Mouse (Mus musculus): ENCODE measurements around the gene Bicd1. TPM values are rescaled to one million over a fixed set of nuclear protein-coding genes. Genes with fewer than 3 reads are reported as not detected.

The Bicd1 gene
- polyA plus RNA-seq, 1 experiment = 0.78 TPM

DNA sequence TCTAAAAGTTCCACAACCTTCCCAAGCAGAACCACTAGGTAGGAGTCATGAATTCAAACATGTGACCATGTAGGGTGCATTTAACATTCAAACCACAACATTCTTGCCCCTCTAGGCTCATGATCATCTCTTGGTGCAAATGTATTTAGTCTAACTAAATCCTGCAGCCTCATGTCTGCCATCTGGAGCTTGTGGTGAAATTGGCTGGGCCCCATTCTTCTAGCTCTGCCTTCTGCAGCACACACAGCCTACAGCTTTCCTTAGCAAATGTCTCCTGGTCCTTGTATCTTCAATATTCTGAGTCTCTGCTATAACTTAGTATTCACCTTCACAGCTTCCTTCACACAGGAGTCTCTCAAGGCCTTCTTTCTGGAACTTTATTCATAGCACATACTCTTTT, 87.2 kb downstream of the Bicd1 start:
- H3K36me3 ChIP-seq (ENCODE audit: control insufficient read depth, insufficient read depth, low read length) = no peaks in the 10 kb centered on the region
- no peaks in the 10 kb centered on the region for H3K4me1 ChIP-seq (replicated peaks; ENCODE audit: control insufficient read depth, insufficient read depth, low read length)
- DNase-seq = no peak

DNA sequence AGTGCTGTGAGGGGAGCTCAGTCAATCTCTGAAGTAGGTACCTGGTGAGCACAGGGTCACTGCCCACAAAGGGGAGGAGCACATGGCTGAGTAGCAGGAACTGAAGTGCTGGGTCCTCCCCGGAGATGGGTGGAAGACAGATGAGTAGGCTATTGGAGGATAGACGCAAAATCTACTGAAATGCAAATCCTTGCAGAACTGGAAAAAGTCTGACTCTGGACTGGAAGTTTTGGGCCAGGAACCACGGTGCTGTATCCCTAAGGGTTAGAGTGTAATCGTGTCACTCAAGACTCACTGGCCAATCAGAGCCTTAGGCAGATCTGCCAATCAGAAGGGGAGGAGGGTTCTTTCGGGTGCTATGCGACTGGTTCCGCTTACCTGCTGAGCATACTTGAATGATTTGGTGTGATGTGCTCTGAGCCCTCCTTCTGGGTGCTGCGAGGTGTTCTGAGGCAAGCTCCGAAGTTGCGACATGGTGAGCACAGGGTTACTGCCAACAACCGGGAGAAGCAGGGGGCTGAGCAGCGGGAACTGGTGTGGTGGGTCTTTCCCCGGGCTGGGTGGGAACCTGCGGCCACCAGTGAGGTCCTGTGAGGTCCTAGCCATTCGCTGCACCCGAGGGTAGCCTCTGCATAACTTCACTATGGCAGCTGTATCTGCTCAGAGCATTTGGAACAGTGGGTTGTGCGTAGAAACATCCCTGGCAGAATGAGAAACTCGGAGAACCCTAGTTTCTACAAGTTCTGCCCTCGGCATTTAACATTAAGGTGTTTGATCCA, 157.2 kb downstream of the Bicd1 start:
- no peak overlapping the region for H3K27ac ChIP-seq (ENCODE audit: control insufficient read depth, insufficient read depth, low read length)
- H3K27me3 ChIP-seq (ENCODE audit: control insufficient read depth, insufficient read depth, low read length) = no peaks in the 10 kb centered on the region
- H3K4me3 ChIP-seq (ENCODE audit: control insufficient read depth, insufficient read depth, low read length) = peak overlapping the region; percentile 28
- H3K36me3 ChIP-seq (ENCODE audit: control insufficient read depth, insufficient read depth, low read length) = no peaks in the 10 kb centered on the region
- peak; percentile 35 for DNase-seq
- no peak for TF ChIP-seq CTCF (IDR thresholded peaks at IDR 0.05; ENCODE audit: borderline replicate concordance, control insufficient read depth, extremely low read depth, insufficient read depth, low read length, poor library complexity)
- TF ChIP-seq POLR2A (IDR thresholded peaks at IDR 0.05; ENCODE audit: control insufficient read depth, extremely low read depth, insufficient read depth, low read length, poor library complexity) = no peak
- H3K4me1 ChIP-seq (replicated peaks; ENCODE audit: control insufficient read depth, insufficient read depth, low read length) = peaks cover 4% of the 10 kb centered on the region; the same call in 1 of the 2 replicates
- 4% methylated on average over 19 of the region's 19 CpGs for WGBS

More for the DNA sequence above, 87.2 kb downstream of the Bicd1 start:
- TF ChIP-seq POLR2A (IDR thresholded peaks at IDR 0.05; ENCODE audit: control insufficient read depth, extremely low read depth, insufficient read depth, low read length, poor library complexity) (no peak), CTCF (IDR thresholded peaks at IDR 0.05; ENCODE audit: borderline replicate concordance, control insufficient read depth, extremely low read depth, insufficient read depth, low read length, poor library complexity) (no peak)
- Histone ChIP-seq H3K27ac (ENCODE audit: control insufficient read depth, insufficient read depth, low read length) (no peak overlapping the region), H3K27me3 (ENCODE audit: control insufficient read depth, insufficient read depth, low read length) (no peaks in the 10 kb centered on the region), H3K4me3 (ENCODE audit: control insufficient read depth, insufficient read depth, low read length) (no peak overlapping the region)

DNA sequence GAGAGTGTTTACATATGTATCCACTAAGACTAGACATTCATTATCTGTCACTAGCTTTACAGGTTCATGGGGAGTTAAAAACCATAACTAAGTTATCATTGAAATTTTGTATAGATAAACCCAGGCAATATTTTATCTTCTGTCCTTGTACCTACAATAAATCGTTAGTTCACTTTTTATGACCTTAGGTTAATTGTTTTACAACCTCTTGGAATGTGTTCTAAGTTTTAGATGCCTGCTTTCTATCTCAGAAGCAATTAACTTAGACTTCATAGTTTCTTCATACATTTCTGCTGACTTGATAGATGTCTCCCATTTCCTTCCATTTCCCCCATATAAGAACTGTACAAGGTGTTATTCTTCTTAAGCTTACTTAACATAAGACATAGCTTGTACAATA, 158.5 kb downstream of the Bicd1 start:
- DNase-seq = no peak
- no peak overlapping the region for H3K27ac ChIP-seq (ENCODE audit: control insufficient read depth, insufficient read depth, low read length)
- peaks cover 4% of the 10 kb centered on the region; the same call in 1 of the 2 replicates for H3K4me1 ChIP-seq (replicated peaks; ENCODE audit: control insufficient read depth, insufficient read depth, low read length)
- no peak overlapping the region for H3K4me3 ChIP-seq (ENCODE audit: control insufficient read depth, insufficient read depth, low read length)
- H3K36me3 ChIP-seq (ENCODE audit: control insufficient read depth, insufficient read depth, low read length) = no peaks in the 10 kb centered on the region
- no peaks in the 10 kb centered on the region for H3K27me3 ChIP-seq (ENCODE audit: control insufficient read depth, insufficient read depth, low read length)
- WGBS = 86% methylated on average over 1 of the region's 1 CpGs
- TF ChIP-seq POLR2A (IDR thresholded peaks at IDR 0.05; ENCODE audit: control insufficient read depth, extremely low read depth, insufficient read depth, low read length, poor library complexity) (no peak), CTCF (IDR thresholded peaks at IDR 0.05; ENCODE audit: borderline replicate concordance, control insufficient read depth, extremely low read depth, insufficient read depth, low read length, poor library complexity) (no peak)

DNA sequence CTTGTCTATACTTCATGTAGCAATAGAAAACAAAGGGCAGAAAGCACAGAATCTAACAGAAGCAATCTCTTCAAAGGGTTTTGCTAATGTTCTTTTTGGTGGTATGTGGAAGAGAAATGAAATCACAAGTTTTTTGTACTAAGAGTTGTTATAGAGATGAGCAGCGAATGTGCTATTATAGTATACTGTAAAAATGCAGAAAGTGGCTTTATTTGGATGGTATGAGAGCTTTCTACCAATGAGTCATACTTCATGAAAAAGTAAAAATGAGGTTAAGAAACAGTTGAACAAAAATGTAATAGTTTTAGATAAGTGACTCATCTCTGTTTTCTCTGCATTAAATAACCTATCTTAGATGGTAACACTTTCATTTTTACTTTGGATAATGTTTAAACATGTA, 165.6 kb downstream of the Bicd1 start:
- Histone ChIP-seq H3K4me3 (ENCODE audit: control insufficient read depth, insufficient read depth, low read length) (no peak overlapping the region), H3K27ac (ENCODE audit: control insufficient read depth, insufficient read depth, low read length) (no peak overlapping the region), H3K27me3 (ENCODE audit: control insufficient read depth, insufficient read depth, low read length) (no peaks in the 10 kb centered on the region), H3K4me1 (replicated peaks; ENCODE audit: control insufficient read depth, insufficient read depth, low read length) (no peaks in the 10 kb centered on the region), H3K36me3 (ENCODE audit: control insufficient read depth, insufficient read depth, low read length) (no peaks in the 10 kb centered on the region)
- TF ChIP-seq CTCF (IDR thresholded peaks at IDR 0.05; ENCODE audit: borderline replicate concordance, control insufficient read depth, extremely low read depth, insufficient read depth, low read length, poor library complexity) (no peak), POLR2A (IDR thresholded peaks at IDR 0.05; ENCODE audit: control insufficient read depth, extremely low read depth, insufficient read depth, low read length, poor library complexity) (no peak)
- WGBS = 92% methylated on average over 1 of the region's 1 CpGs
- no peak for DNase-seq

DNA sequence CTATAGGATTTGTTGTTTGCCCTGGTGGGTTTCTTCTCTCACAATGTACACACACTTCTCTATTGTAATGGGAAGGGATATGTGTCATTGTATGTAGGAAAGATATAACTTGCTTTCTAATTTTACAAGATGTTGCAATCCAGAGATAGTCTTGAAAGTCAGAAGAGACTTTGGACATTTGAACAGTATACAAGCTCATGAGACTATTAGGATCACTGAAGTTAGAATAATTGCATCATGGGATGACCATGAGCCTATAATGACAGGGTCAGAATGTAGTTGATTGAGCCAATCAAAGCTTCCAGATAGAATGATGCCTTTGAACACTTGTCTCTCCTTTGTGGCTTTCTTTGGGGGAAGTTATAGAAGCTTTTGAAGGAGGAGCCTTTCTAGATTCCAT, 171.4 kb downstream of the Bicd1 start:
- Histone ChIP-seq H3K36me3 (ENCODE audit: control insufficient read depth, insufficient read depth, low read length) (no peaks in the 10 kb centered on the region), H3K4me1 (replicated peaks; ENCODE audit: control insufficient read depth, insufficient read depth, low read length) (no peaks in the 10 kb centered on the region), H3K4me3 (ENCODE audit: control insufficient read depth, insufficient read depth, low read length) (no peak overlapping the region), H3K27me3 (ENCODE audit: control insufficient read depth, insufficient read depth, low read length) (no peaks in the 10 kb centered on the region), H3K27ac (ENCODE audit: control insufficient read depth, insufficient read depth, low read length) (no peak overlapping the region)
- DNase-seq = no peak
- TF ChIP-seq CTCF (IDR thresholded peaks at IDR 0.05; ENCODE audit: borderline replicate concordance, control insufficient read depth, extremely low read depth, insufficient read depth, low read length, poor library complexity) = no peak
- TF ChIP-seq POLR2A (IDR thresholded peaks at IDR 0.05; ENCODE audit: control insufficient read depth, extremely low read depth, insufficient read depth, low read length, poor library complexity) = no peak

DNA sequence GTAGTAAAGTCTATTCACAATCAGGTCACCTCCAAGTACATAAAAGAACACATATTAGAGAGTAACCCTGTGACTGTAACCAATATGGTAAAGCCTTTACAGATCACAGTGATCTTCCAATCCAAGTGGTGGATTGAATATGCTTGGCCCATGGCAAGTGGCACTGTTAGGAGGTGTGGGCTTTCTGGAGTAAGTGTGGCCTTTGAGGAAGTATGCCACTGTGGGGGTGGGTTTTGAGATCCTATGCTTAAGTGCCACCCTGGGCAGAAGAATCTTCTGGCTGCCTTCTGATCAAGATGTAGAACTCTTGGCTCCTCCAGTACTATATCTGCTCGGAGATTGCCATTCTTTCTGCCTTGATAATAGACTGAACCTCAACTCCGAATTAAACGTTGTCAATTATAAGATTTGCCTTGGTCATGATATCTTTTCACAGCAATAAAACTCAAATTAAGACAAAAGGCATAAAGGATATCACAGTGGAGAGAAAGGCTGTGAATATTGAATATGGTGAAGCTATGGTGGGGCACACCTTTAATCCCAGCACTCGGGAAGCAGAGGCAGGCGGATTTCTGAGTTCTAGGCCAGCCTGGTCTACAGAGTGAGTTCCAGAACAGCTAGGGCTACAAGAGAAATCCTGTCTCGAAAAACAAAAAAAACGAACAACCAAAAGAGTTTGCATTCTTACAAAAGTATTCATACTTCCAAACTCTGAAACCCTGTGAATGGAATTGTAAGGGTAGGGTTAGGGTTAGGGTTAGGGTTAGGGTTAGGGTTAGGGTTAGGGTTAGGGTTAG, 177.2 kb downstream of the Bicd1 start:
- 96% methylated on average over 7 of the region's 7 CpGs for WGBS
- no peak for TF ChIP-seq POLR2A (IDR thresholded peaks at IDR 0.05; ENCODE audit: control insufficient read depth, extremely low read depth, insufficient read depth, low read length, poor library complexity)
- TF ChIP-seq CTCF (IDR thresholded peaks at IDR 0.05; ENCODE audit: borderline replicate concordance, control insufficient read depth, extremely low read depth, insufficient read depth, low read length, poor library complexity) = no peak
- Histone ChIP-seq H3K4me3 (ENCODE audit: control insufficient read depth, insufficient read depth, low read length) (no peak overlapping the region), H3K4me1 (replicated peaks; ENCODE audit: control insufficient read depth, insufficient read depth, low read length) (no peaks in the 10 kb centered on the region), H3K27ac (ENCODE audit: control insufficient read depth, insufficient read depth, low read length) (no peak overlapping the region), H3K27me3 (ENCODE audit: control insufficient read depth, insufficient read depth, low read length) (no peaks in the 10 kb centered on the region), H3K36me3 (ENCODE audit: control insufficient read depth, insufficient read depth, low read length) (no peaks in the 10 kb centered on the region)
- no peak for DNase-seq

Other genes starting within 250 kb of the Bicd1 start
- gene Amn1, start 220.2 kb upstream of the Bicd1 start, polyA plus RNA-seq (2012; rRNA removed) = 7.4 and 11.3 TPM in 2 replicates
- 14.3 and 18.5 TPM in 2 replicates for gene Resf1, start 99.5 kb upstream of the Bicd1 start, polyA plus RNA-seq (2012; rRNA removed)

Measured in thymus, adult 2 months (tissue).